14 mouse cellular contexts compared by ENCODE assay signal in the genomic region with DNA sequence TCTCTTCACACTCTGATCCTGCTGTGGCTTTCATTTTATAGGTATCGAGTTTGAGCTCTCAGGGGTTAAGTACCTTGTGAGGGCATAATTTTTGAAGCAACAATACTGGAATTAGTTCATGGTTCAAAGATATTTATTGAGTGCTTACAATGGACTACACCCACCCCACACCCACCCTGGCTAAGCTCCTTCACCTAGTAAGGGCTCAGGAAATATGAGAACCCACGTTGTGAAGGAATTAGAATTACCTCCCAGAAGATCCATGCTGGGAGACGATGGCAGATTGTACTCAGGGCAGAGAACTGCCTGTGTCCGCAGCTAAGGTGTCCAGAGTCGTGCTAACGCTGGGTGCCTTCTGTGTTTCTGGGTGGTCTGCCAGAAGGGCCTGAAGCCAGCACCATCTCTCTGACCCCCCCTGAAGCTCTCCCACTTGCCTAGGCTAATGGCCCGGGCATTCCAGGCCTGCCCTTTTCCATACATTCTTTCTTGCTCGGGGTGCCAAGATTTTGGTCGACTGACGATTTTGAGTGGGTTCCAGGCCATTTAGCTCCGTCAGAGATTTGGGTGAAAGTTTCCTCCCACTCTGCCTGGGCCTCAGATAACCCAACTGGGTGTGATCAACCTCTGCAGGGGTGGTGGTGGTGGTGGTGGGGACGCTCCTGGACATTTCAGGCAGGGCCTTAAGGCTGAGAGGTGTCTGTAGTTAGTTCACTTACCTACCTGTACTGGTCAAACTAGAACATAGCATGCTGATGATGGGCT.
A peak's percentile ranks its signal among the peaks of the same experiment; 100 is the strongest.
DNase-seq lines count a peak whose midpoint lies in the region; ATAC-seq lines count a peak whose summit lies in the region.
"Had no signal": no experiment of that assay in that cellular context is flagged by ENCODE, and none has a peak within 500 bp of the region (broad histone marks: within the 10 kb centered on the region; RNA-seq: fewer than 3 reads in every experiment).

No protein-coding gene starts in this region.

- ATAC-seq in limb, embryonic 12.5 days (ENCODE audit: insufficient number of reproducible peaks, insufficient read depth, low FRiP score, low TSS enrichment, low read depth): peak; percentile 72; the same call in 1 of the 2 replicates
- no peak for ATAC-seq in embryonic facial prominence, embryonic 15.5 days (ENCODE audit: insufficient number of reproducible peaks, low FRiP score, low TSS enrichment, low read depth)
- ATAC-seq: forebrain, embryonic 13.5 days had no signal

- no peak overlapping the region for H3K9ac ChIP-seq in limb, embryonic 12.5 days (replicated peaks)
- no peak overlapping the region for H3K9ac ChIP-seq in embryonic facial prominence, embryonic 15.5 days
- H3K9ac ChIP-seq: forebrain, embryonic 13.5 days had no signal

- no peak overlapping the region for H3K4me2 ChIP-seq in limb, embryonic 12.5 days
- no peak overlapping the region for H3K4me2 ChIP-seq in embryonic facial prominence, embryonic 15.5 days (replicated peaks)
- H3K4me2 ChIP-seq: forebrain, embryonic 13.5 days had no signal

- no peak overlapping the region for H3K4me3 ChIP-seq in limb, embryonic 12.5 days (replicated peaks)
- no peak overlapping the region for H3K4me3 ChIP-seq in limb, embryonic 10.5 days
- H3K4me3 ChIP-seq in brown adipose tissue, adult 24 weeks (ENCODE audit: insufficient read depth, low read depth, low read length): no peak overlapping the region
- H3K4me3 ChIP-seq in embryonic facial prominence, embryonic 15.5 days (replicated peaks): no peak overlapping the region
- H3K4me3 ChIP-seq: forebrain, embryonic 13.5 days; heart, embryonic 10.5 days; layer of hippocampus, adult 2 months had no signal

- H3K27ac ChIP-seq in limb, embryonic 12.5 days: 0 out of 2 replicates have a peak overlapping the region, but pooled peaks have one; percentile 23
- H3K27ac ChIP-seq in limb, embryonic 10.5 days: no peak overlapping the region
- H3K27ac ChIP-seq in brown adipose tissue, adult 24 weeks (replicated peaks; ENCODE audit: low read depth, low read length): peak overlapping the region; percentile 80
- peak overlapping the region; percentile 78 for H3K27ac ChIP-seq in embryonic facial prominence, embryonic 15.5 days (replicated peaks)
- H3K27ac ChIP-seq: forebrain, embryonic 13.5 days; heart, embryonic 10.5 days; layer of hippocampus, adult 2 months had no signal

- no peak for DNase-seq in limb, embryonic 10.5 days (ENCODE audit: low spot score)
- peak; percentile 25 to 54 for DNase-seq in lung, postnatal 4 days
- no peak for DNase-seq in layer of hippocampus, postnatal 25 days (ENCODE audit: extremely low spot score in 1 of 2, low spot score in 1 of 2)
- no peak for DNase-seq in T-cell, adult 2 months (ENCODE audit: low spot score)
- DNase-seq: adrenal gland, adult 8-10 months; heart, postnatal 36 days; right cerebral cortex, postnatal 14 days had no signal

- whole genome bisulfite sequencing in limb, embryonic 12.5 days: 59% methylated on average over 12 of the region's 12 CpGs
- 76% methylated on average over 12 of the region's 12 CpGs for WGBS in limb, embryonic 10.5 days
- 47% methylated on average over 12 of the region's 12 CpGs for WGBS in embryonic facial prominence, embryonic 15.5 days

- H3K27me3 ChIP-seq in limb, embryonic 12.5 days: no peaks in the 10 kb centered on the region
- H3K27me3 ChIP-seq in limb, embryonic 10.5 days (ENCODE audit: low read depth, poor library complexity, severe bottlenecking): no peaks in the 10 kb centered on the region
- H3K27me3 ChIP-seq in embryonic facial prominence, embryonic 15.5 days: no peaks in the 10 kb centered on the region
- H3K27me3 ChIP-seq: CH12.LX; forebrain, embryonic 13.5 days had no signal

- H3K9me3 ChIP-seq in limb, embryonic 12.5 days: no peaks in the 10 kb centered on the region
- H3K9me3 ChIP-seq in limb, embryonic 10.5 days (replicated peaks): no peaks in the 10 kb centered on the region
- H3K9me3 ChIP-seq in embryonic facial prominence, embryonic 15.5 days (replicated peaks): no peaks in the 10 kb centered on the region
- H3K9me3 ChIP-seq: forebrain, embryonic 13.5 days; heart, embryonic 10.5 days had no signal

- H3K36me3 ChIP-seq in limb, embryonic 12.5 days: no peaks in the 10 kb centered on the region
- H3K36me3 ChIP-seq in limb, embryonic 10.5 days: no peaks in the 10 kb centered on the region
- no peaks in the 10 kb centered on the region for H3K36me3 ChIP-seq in embryonic facial prominence, embryonic 15.5 days
- H3K36me3 ChIP-seq: heart, embryonic 10.5 days had no signal

- peaks cover 19% of the 10 kb centered on the region for H3K4me1 ChIP-seq in limb, embryonic 12.5 days (replicated peaks)
- peaks cover 18% of the 10 kb centered on the region for H3K4me1 ChIP-seq in limb, embryonic 10.5 days
- H3K4me1 ChIP-seq in brown adipose tissue, adult 24 weeks (ENCODE audit: control insufficient read depth, insufficient read depth, insufficient read length, low read length): peaks cover 16% of the 10 kb centered on the region
- H3K4me1 ChIP-seq in embryonic facial prominence, embryonic 15.5 days: peaks cover 24% of the 10 kb centered on the region
- H3K4me1 ChIP-seq: forebrain, embryonic 13.5 days had no signal

Comparison
In these comparisons a context has a peak if more than half of its experiments do, and no peak if none do; other contexts are left out.
1. DNase-seq: peak in lung, postnatal 4 days (2 of 2); none in limb, embryonic 10.5 days (single experiment), layer of hippocampus, postnatal 25 days (0 of 2) and T-cell, adult 2 months (single experiment).